Mouse (Mus musculus): Measurements from ENCODE around the gene Fam71e2. TPM values are rescaled to one million over a fixed set of nuclear protein-coding genes. Genes with fewer than 3 reads are reported as not detected.
A peak's percentile ranks its signal among the peaks of the same experiment; 100 is the strongest.

The Fam71e2 gene
- polyA plus RNA-seq, 1 experiment from 2014 or later: not detected

DNA sequence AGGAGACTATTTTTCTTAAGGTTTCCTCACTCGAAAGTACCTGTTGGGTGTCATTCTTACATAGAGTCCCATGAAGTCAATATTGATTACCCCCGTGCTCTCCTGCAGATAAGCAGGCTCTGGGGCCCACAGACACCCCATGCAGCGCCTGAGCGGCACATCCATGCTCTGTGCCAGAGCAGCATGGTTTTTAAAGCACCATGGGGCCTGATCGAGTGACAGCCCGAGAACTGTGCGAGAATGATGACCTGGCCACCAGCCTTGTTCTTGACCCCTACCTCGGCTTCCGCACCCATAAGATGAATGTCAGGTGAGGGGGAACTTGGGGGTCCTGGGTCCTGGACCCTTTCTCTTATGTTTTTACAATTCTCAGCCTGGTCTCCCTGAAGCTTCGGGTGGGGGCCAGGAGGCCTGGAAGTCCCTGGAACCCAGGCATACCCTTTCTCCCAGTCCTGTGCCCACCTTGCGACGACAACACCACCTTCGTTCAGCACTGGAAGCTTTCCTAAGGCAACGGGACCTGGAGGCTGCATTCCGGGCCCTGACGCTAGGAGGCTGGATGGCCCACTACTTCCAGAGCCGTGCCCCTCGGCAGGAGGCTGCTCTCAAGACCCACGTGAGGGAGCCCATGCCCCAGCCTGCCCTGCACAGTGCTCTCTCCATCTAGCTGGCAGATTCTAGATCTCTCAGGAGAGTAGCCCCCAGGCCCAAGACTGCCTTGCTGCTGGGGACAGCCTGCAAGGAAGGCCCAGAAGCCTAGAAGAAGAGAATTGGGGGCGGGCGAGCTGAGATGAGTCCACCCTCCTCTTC, 29.2 kb downstream of the Fam71e2 start:
- peaks cover 42% of the 10 kb centered on the region for H3K36me3 ChIP-seq
- H3K4me2 ChIP-seq: peak overlapping the region; percentile 87
- ATAC-seq (ENCODE audit: low FRiP score): no peak
- H3K4me1 ChIP-seq (replicated peaks): peaks cover 61% of the 10 kb centered on the region
- peak overlapping the region; percentile 93 for H3K9ac ChIP-seq
- no peaks in the 10 kb centered on the region for H3K27me3 ChIP-seq
- H3K4me3 ChIP-seq: peak overlapping the region; percentile 78
- H3K9me3 ChIP-seq: no peaks in the 10 kb centered on the region
- 80% methylated on average over 21 of the region's 21 CpGs for WGBS
- peak overlapping the region; percentile 95 for H3K27ac ChIP-seq

DNA sequence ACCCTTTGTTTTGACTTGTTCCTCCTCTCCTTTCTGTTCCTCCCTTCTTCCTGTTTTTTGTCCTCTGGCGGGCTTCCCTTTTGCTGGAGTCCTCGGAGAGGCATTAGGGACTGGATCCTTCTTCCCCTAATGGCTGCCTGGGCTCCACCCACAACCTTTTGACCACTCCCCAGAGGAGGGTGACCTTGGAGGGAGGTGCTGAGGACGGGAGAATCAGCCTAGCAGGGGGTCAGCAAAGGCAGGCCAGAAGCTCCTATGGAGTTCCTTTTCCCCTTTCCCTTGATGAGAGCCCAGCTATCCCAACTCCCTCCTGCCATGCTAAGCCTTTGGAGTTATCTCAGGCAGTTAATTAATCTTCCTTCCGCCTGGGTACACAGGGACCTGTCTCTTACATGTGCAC, 30.0 kb downstream of the Fam71e2 start:
- under 1% methylated on average over 4 of the region's 4 CpGs for WGBS
- H3K27me3 ChIP-seq: no peaks in the 10 kb centered on the region
- peak overlapping the region; percentile 93 for H3K9ac ChIP-seq
- no peaks in the 10 kb centered on the region for H3K9me3 ChIP-seq
- ATAC-seq (ENCODE audit: low FRiP score): no peak
- peak overlapping the region; percentile 78 for H3K4me3 ChIP-seq
- H3K27ac ChIP-seq: peak overlapping the region; percentile 95
- H3K4me2 ChIP-seq: peak overlapping the region; percentile 87
- peaks cover 54% of the 10 kb centered on the region for H3K4me1 ChIP-seq (replicated peaks)
- peaks cover 34% of the 10 kb centered on the region for H3K36me3 ChIP-seq

DNA sequence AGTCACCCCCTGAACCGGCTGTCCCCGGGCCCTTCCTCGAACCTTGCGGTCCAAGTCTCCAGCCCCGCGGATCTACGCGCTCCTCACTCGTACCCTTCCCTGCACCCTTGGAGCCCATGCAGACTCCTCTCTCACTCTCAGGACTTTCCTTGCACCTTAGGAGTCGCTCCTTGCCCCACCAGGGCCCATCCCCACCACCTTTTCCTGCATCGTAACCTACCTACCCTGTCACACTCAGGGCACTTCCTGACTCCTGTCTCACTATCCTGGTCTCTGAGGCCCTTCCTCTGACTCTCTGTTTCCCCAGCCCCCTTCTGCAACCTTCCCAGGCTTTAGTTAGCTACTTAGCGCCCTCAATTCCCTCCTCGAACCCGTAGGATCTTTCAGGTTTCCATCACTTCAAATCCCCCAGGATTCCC, 30.8 kb downstream of the Fam71e2 start:
- peak; percentile 49 for ATAC-seq (ENCODE audit: low FRiP score)
- Histone ChIP-seq H3K4me3 (peak overlapping the region; percentile 78), H3K4me1 (replicated peaks) (peaks cover 45% of the 10 kb centered on the region), H3K27me3 (no peaks in the 10 kb centered on the region), H3K36me3 (peaks cover 26% of the 10 kb centered on the region), H3K27ac (peak overlapping the region; percentile 95), H3K9me3 (no peaks in the 10 kb centered on the region), H3K4me2 (peak overlapping the region; percentile 87), H3K9ac (peak overlapping the region; percentile 93)
- WGBS: 0% methylated on average over 5 of the region's 14 CpGs

DNA sequence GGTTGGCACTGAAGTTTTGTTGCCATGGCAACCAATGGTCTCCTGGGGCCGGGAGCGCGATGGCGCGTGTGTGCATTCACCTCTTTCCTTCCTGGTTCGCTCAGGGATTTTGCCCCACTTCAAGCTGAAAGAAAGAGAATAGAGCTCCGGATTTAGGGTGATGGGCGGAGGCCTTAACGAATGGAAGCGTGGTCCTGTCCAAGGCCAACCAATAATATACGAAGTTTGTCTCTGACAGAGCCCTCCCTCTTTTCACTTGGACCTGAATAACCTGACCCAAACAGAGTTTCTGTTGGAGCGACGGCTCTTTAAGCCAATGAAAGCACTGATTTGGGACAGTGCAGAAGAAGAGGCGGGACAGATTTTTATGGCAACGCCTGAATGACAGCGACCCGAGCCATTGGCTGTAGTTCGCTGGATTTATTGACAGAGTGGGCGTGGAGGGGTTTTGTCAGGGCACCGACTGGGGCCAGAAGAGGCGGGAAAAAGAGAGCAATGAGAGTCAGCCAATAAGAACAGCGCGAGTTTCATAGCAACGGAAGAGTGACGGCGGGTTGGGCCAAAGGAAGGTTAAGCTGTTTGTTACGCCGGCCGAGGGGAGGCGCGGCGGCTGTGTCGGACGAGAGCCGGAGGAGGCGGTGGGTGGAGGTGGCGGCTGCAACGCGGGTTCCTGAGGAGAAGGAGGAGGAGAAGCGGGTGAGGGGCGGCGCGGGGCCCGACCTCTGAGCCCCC, 31.4 kb downstream of the Fam71e2 start, which contains the start of gene Kmt5c:
Gene Kmt5c (plus strand): TSS at position 572 of the 732 bp plus-strand sequence.
- no peaks in the 10 kb centered on the region for H3K9me3 ChIP-seq
- peak within 1 kb of the TSS; percentile 78 for H3K4me3 ChIP-seq
- H3K4me1 ChIP-seq (replicated peaks): peaks cover 44% of the 10 kb centered on the region
- peak; percentile 97 for ATAC-seq (ENCODE audit: low FRiP score)
- peaks cover 22% of the 10 kb centered on the region for H3K36me3 ChIP-seq
- peak within 1 kb of the TSS; percentile 87 for H3K4me2 ChIP-seq
- H3K27me3 ChIP-seq: no peaks in the 10 kb centered on the region
- peak within 1 kb of the TSS; percentile 95 for H3K27ac ChIP-seq
- under 1% methylated on average over 34 of the region's 44 CpGs for WGBS
- H3K9ac ChIP-seq: peak within 1 kb of the TSS; percentile 93

DNA sequence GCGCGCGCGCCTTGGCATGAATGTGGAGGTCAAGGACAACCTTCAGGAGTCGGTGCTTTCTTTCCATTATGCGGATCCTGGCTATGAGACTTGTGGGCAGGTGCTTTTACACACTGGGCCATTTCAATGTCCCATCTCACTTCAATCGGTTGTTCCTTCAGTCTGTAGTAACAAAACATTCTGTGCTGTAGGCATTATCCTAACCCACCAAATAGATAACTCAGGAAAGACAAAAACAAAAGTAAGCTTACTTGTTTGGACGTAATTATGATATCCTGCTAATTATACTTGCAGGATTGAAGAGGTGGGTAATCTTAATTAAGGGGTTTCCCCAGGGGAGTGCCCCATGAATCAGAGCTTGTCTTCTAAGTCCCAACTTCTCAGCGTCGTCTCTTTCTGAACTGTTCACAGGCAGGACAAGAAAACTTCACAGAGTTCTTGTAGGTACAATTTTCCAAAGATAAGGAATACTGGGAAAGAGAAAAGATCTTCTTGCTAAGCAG, 32.0 kb downstream of the Fam71e2 start:
- Histone ChIP-seq H3K4me2 (peak overlapping the region; percentile 60), H3K27me3 (no peaks in the 10 kb centered on the region), H3K36me3 (peaks cover 16% of the 10 kb centered on the region), H3K9me3 (no peaks in the 10 kb centered on the region), H3K4me1 (replicated peaks) (peaks cover 44% of the 10 kb centered on the region), H3K27ac (peak overlapping the region; percentile 88), H3K4me3 (peak overlapping the region; percentile 40), H3K9ac (peak overlapping the region; percentile 46; the same call in 1 of the 2 replicates)
- WGBS: 45% methylated on average over 10 of the region's 10 CpGs
- no peak for ATAC-seq (ENCODE audit: low FRiP score)

DNA sequence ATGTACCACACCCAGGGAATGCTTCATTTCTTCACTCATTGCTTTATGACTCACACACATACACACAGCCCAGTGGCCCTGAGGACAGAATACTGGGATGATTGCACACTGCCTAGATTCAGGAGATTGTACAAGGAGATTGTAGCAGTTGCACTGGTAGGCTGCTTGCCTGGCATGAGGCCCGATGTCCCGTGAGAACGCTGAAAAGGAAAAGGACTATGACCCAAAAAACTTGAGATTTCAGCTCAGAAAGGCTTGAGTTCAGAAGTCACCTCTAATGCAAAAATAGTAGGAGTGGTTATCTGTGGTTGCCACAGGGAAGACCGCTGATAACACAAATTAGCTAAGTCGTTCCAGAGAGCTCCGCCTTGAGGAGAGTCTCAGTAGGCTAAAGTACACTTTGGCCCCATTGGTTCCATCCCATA, 38.1 kb downstream of the Fam71e2 start:
- H3K4me1 ChIP-seq (replicated peaks): no peaks in the 10 kb centered on the region
- H3K36me3 ChIP-seq: no peaks in the 10 kb centered on the region
- no peak overlapping the region for H3K4me2 ChIP-seq
- no peak for ATAC-seq (ENCODE audit: low FRiP score)
- H3K9ac ChIP-seq: no peak overlapping the region
- no peak overlapping the region for H3K4me3 ChIP-seq
- H3K27me3 ChIP-seq: no peaks in the 10 kb centered on the region
- 70% methylated on average over 6 of the region's 6 CpGs for WGBS
- no peak overlapping the region for H3K27ac ChIP-seq
- H3K9me3 ChIP-seq: no peaks in the 10 kb centered on the region

DNA sequence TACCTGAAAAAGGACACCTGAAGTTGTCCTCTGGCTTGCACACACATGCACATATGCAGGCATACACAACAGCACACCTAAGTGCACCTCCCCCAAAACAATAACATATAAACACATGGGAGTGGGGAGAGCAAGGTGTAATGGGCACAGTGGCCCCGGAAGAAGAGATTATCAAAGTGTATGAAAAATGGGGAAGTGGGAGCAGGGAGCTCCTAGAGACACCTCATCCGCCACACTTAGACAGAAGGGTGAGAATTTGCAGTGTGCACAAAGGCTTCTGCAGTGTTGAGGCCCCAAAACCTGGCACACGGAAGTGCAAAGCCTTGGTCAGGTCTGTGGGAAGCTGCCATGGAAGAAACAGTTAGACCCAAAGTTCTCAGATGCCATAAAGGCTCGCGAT, 40.0 kb downstream of the Fam71e2 start:
- no peaks in the 10 kb centered on the region for H3K36me3 ChIP-seq
- H3K27me3 ChIP-seq: no peaks in the 10 kb centered on the region
- no peak overlapping the region for H3K4me2 ChIP-seq
- H3K9ac ChIP-seq: no peak overlapping the region
- 84% methylated on average over 5 of the region's 5 CpGs for WGBS
- no peak overlapping the region for H3K27ac ChIP-seq
- H3K4me3 ChIP-seq: no peak overlapping the region
- no peak for ATAC-seq (ENCODE audit: low FRiP score)
- H3K4me1 ChIP-seq (replicated peaks): no peaks in the 10 kb centered on the region
- no peaks in the 10 kb centered on the region for H3K9me3 ChIP-seq

DNA sequence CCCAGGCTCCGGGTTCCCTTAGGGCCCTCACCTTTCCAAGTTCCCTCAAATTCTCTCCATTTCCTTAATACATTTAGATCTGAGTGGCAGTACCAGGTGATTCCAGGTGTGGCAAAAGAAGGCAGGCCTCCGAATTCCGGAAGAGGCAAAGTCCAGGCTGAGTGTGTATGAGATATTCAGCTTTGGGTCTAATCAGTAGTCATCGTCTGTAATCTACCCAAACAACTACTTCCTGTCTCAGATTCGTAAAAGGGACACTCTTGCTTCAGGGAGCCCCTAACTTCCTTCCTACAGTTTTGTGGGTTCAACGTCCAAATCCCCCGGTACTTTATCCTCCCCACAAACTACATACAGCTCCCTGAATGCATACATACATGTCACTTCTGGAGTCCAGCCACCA, 45.9 kb downstream of the Fam71e2 start, which contains the start of gene Tmem150b:
Gene Tmem150b (minus strand): TSS at position 81 of the 400 bp plus-strand sequence.
- Histone ChIP-seq H3K4me3 (no peak within 1 kb of the TSS), H3K4me2 (no peak within 1 kb of the TSS), H3K9me3 (no peaks in the 10 kb centered on the region), H3K27me3 (no peaks in the 10 kb centered on the region; the same call in 1 of the 2 replicates), H3K36me3 (no peaks in the 10 kb centered on the region), H3K9ac (no peak within 1 kb of the TSS), H3K27ac (no peak within 1 kb of the TSS), H3K4me1 (replicated peaks) (no peaks in the 10 kb centered on the region)
- ATAC-seq (ENCODE audit: low FRiP score): no peak
- 89% methylated on average over 7 of the region's 7 CpGs for WGBS

DNA sequence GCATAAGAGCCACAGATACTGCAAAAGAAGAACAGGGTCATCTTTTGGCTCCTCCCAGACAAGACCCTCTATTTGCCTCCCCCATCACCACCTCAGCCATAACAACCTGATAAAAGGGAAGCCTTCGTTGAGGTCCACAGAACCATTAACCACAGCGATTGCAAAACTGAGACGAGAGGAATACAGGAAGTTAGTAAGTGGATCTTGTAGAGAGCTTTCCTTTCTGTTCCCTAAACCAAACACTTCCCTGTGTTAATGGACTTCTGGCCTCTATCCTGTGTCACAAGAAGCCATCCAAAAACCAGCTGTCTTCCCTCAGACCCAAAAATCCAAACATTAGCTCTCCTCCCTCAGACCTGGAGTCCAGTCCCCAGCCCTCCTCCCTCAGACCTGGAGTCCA, 46.7 kb downstream of the Fam71e2 start:
- 86% methylated on average over 3 of the region's 3 CpGs for WGBS
- Histone ChIP-seq H3K9me3 (no peaks in the 10 kb centered on the region), H3K9ac (no peak overlapping the region), H3K27ac (no peak overlapping the region), H3K4me1 (replicated peaks) (no peaks in the 10 kb centered on the region), H3K27me3 (no peaks in the 10 kb centered on the region; the same call in 1 of the 2 replicates), H3K36me3 (no peaks in the 10 kb centered on the region), H3K4me2 (no peak overlapping the region), H3K4me3 (no peak overlapping the region)
- ATAC-seq (ENCODE audit: low FRiP score): no peak

DNA sequence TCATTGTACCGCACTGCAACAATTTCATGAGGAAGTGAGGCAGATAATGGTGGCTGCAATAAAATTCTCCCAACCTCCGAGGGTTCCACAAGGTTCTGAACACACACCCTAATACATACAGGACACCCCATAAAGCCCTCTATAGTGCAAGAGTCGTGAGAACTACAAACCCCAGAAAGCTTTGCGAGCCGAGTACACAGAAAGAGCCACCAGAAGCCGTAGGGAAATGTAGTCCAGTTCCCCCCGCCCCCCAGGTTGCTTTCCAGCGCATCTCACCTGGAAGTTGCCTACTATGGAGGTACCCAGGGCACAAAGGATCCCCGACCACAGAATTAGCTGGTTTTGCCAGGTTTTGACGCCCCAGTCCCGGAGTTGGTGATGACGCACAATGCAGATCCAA, 47.6 kb downstream of the Fam71e2 start:
- 47% methylated on average over 12 of the region's 12 CpGs for WGBS
- peak; percentile 62; the same call in 1 of the 2 replicates for ATAC-seq (ENCODE audit: low FRiP score)
- Histone ChIP-seq H3K4me3 (peak overlapping the region; percentile 18; the same call in 1 of the 2 replicates), H3K9ac (no peak overlapping the region), H3K27me3 (no peaks in the 10 kb centered on the region; the same call in 1 of the 2 replicates), H3K4me2 (peak overlapping the region; percentile 47), H3K4me1 (replicated peaks) (no peaks in the 10 kb centered on the region), H3K9me3 (no peaks in the 10 kb centered on the region), H3K27ac (no peak overlapping the region), H3K36me3 (0 out of 2 replicates have a peak, but pooled peaks cover 2% of the 10 kb centered on the region)

DNA sequence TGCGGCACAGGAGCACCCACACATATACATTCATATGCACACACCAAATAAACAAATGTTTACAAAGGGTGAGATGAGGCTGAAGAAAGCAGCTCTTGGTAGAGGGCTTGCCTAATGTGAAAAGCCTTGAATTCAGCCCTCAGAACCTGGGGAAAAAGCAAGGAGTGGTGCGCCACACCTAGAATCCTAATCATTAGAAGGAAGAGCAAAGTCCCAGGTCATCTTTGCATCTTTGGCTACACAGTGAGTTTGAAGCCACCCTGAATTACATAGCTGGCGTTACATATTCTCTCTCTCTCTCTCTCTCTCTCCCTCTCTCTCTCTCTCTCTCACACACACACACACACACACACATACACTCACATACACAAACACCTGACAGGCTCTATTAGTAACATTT, 51.8 kb downstream of the Fam71e2 start:
- Histone ChIP-seq H3K36me3 (peaks cover 43% of the 10 kb centered on the region), H3K4me2 (no peak overlapping the region), H3K9me3 (no peaks in the 10 kb centered on the region), H3K4me1 (replicated peaks) (no peaks in the 10 kb centered on the region), H3K9ac (no peak overlapping the region), H3K27me3 (no peaks in the 10 kb centered on the region), H3K4me3 (no peak overlapping the region), H3K27ac (no peak overlapping the region)
- 87% methylated on average over 3 of the region's 3 CpGs for WGBS
- ATAC-seq (ENCODE audit: low FRiP score): no peak

DNA sequence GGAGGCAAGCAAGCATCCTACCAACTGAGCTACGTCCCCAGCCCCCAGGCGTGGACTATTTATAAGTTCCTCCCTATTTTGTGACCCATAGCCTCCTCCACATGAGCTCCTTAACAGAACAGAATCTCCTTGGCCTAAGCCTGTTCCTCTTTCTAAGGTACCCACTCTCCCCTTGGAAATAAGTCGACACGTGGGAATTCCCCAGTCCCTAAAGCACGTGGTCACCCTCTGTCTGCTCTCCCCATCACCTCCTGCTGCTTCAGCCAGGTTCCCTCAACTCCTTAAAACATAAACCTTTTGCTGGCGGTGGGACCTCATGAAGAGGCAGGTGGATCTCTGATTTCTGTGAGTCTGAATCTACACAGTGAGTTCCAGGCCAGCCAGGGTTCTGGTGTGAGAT, 54.1 kb downstream of the Fam71e2 start:
- H3K9me3 ChIP-seq: no peaks in the 10 kb centered on the region
- H3K4me1 ChIP-seq (replicated peaks): no peaks in the 10 kb centered on the region
- ATAC-seq (ENCODE audit: low FRiP score): no peak
- H3K36me3 ChIP-seq: peaks cover 66% of the 10 kb centered on the region
- WGBS: 74% methylated on average over 6 of the region's 6 CpGs
- H3K4me3 ChIP-seq: no peak overlapping the region
- no peak overlapping the region for H3K27ac ChIP-seq
- no peaks in the 10 kb centered on the region for H3K27me3 ChIP-seq
- H3K9ac ChIP-seq: no peak overlapping the region
- no peak overlapping the region for H3K4me2 ChIP-seq

Measured in hindbrain, embryonic 13.5 days (tissue).